Mouse (Mus musculus) cortical plate, adult 2 months (tissue): Measurements from ENCODE around the gene Ccdc88b. TPM values are rescaled to one million over a fixed set of nuclear protein-coding genes. Genes with fewer than 3 reads are reported as not detected.
"Not testable (repeated sequence)": the region's sequence is repeated elsewhere in the genome, so short reads cannot be mapped to it uniquely, and the experiment has no call there.

Source experiments
- H3K27ac ChIP-seq: fragments of 200-500 bp; 2 replicates; pipeline ENCODE4 v1.5.1; 2012; ENCODE audit warnings: low read length, control low read depth, inconsistent platforms; ENCODE audit not compliant: insufficient read depth
- H3K4me1 ChIP-seq: fragments of 200-500 bp; 2 replicates; pipeline ENCODE4 v1.6.1; 2011; ENCODE audit warnings: low read length; ENCODE audit not compliant: control insufficient read depth, insufficient read depth
- H3K4me3 ChIP-seq: fragments of 200-500 bp; 2 replicates; pipeline ENCODE4 v1.5.1; 2011; ENCODE audit warnings: mild to moderate bottlenecking, low read length, control low read depth; ENCODE audit not compliant: insufficient read depth
- CTCF ChIP-seq: fragments of 200-500 bp; IDR thresholded peaks from 2 replicates; pipeline ENCODE4 v1.5.1; 2011; ENCODE audit warnings: mild to moderate bottlenecking, control low read depth, low read length; ENCODE audit not compliant: insufficient read depth; ENCODE audit errors: extremely low read depth
- POLR2A ChIP-seq: fragments of 200-500 bp; IDR thresholded peaks from 2 replicates; pipeline ENCODE4 v1.6.1; 2011; ENCODE audit warnings: mild to moderate bottlenecking, low read length, control low read depth; ENCODE audit not compliant: insufficient read depth; ENCODE audit errors: extremely low read depth
- polyA plus RNA-seq: library from polyadenylated mRNA; depleted of rRNA; stranded (reverse); fragments of >200 nt; gene quantifications from 2 replicates; pipeline ENCODE4 v1.2.3, GENCODE M21; 2012; rRNA removed

Ccdc88b gene
- polyA plus RNA-seq: 1.9 and 4.0 TPM in 2 replicates

GRCm38 (mm10) chr19:6858031-6858430 is at the start of gene Ccdc88b:
Gene Ccdc88b, minus strand, starts transcription at chr19:6858211.
- TF ChIP-seq POLR2A (no peak), CTCF (no peak)
- H3K4me3 ChIP-seq: no peak within 1 kb of the TSS
- H3K4me1 ChIP-seq: no peaks in the 10 kb centered on the region
- no peak within 1 kb of the TSS for H3K27ac ChIP-seq

GRCm38 (mm10) chr19:6907094-6907493 is 49.1 kb upstream of the Ccdc88b start:
- no peaks in the 10 kb centered on the region; the same call in 1 of the 2 replicates for H3K4me1 ChIP-seq
- H3K27ac ChIP-seq: no peak overlapping the region
- TF ChIP-seq POLR2A (no peak), CTCF (no peak)
- no peak overlapping the region for H3K4me3 ChIP-seq

GRCm38 (mm10) chr19:6906199-6906598 is 48.2 kb upstream of the Ccdc88b start:
- no peak overlapping the region for H3K4me3 ChIP-seq
- no peak for TF ChIP-seq POLR2A
- no peak for TF ChIP-seq CTCF
- H3K4me1 ChIP-seq: no peaks in the 10 kb centered on the region; the same call in 1 of the 2 replicates
- H3K27ac ChIP-seq: no peak overlapping the region

- TF ChIP-seq POLR2A (no peak), CTCF (no peak)
- Histone ChIP-seq H3K4me1 (no peaks in the 10 kb centered on the region; the same call in 1 of the 2 replicates), H3K27ac (no peak overlapping the region), H3K4me3 (no peak overlapping the region)
Observed at GRCm38 (mm10) chr19:6905498-6906159, 47.6 kb upstream of the Ccdc88b start.

- Histone ChIP-seq H3K4me1 (no peaks in the 10 kb centered on the region; the same call in 1 of the 2 replicates), H3K4me3 (no peak overlapping the region), H3K27ac (no peak overlapping the region)
- TF ChIP-seq POLR2A: no peak
- TF ChIP-seq CTCF: no peak
Observed at GRCm38 (mm10) chr19:6904846-6905245, 46.8 kb upstream of the Ccdc88b start.

- TF ChIP-seq CTCF (no peak), POLR2A (no peak)
- H3K4me1 ChIP-seq: no peaks in the 10 kb centered on the region; the same call in 1 of the 2 replicates
- H3K27ac ChIP-seq: no peak overlapping the region
- no peak overlapping the region for H3K4me3 ChIP-seq
Observed at GRCm38 (mm10) chr19:6903031-6903430, 45.0 kb upstream of the Ccdc88b start.

GRCm38 (mm10) chr19:6899641-6900040 is 41.6 kb upstream of the Ccdc88b start:
- Histone ChIP-seq H3K4me3 (no peak overlapping the region), H3K4me1 (no peaks in the 10 kb centered on the region)
- no peak for TF ChIP-seq CTCF
- no peak for TF ChIP-seq POLR2A

GRCm38 (mm10) chr19:6895608-6896305 is 37.7 kb upstream of the Ccdc88b start:
- H3K4me3 ChIP-seq, H3K27ac ChIP-seq, H3K4me1 ChIP-seq: not testable (repeated sequence)

More at GRCm38 (mm10) chr19:6899641-6900040, 41.6 kb upstream of the Ccdc88b start:
- H3K27ac ChIP-seq: no peak overlapping the region

- Histone ChIP-seq H3K4me1 (no peaks in the 10 kb centered on the region), H3K27ac (no peak overlapping the region), H3K4me3 (no peak overlapping the region)
- TF ChIP-seq CTCF (no peak), POLR2A (no peak)
Observed at GRCm38 (mm10) chr19:6893731-6894451, 35.9 kb upstream of the Ccdc88b start.

- no peak overlapping the region for H3K27ac ChIP-seq
- H3K4me1 ChIP-seq: no peaks in the 10 kb centered on the region
- TF ChIP-seq POLR2A (no peak), CTCF (no peak)
- H3K4me3 ChIP-seq: no peak overlapping the region
Observed at GRCm38 (mm10) chr19:6892512-6892911, 34.5 kb upstream of the Ccdc88b start.
